Mouse (Mus musculus) testis, adult 2 months (tissue): ENCODE data around the gene Dusp2. TPM values are rescaled to one million over a fixed set of nuclear protein-coding genes. Genes with fewer than 3 reads are reported as not detected.

ENCODE experiments used
- H3K27ac ChIP-seq: fragments of 200-500 bp; 2 replicates; pipeline ENCODE4 v1.5.1; 2012; ENCODE audit warnings: low read depth, low read length; ENCODE audit not compliant: control insufficient read depth, insufficient read depth
- H3K27me3 ChIP-seq: fragments of 200-500 bp; 2 replicates; pipeline ENCODE4 v1.6.1; 2012; ENCODE audit warnings: mild to moderate bottlenecking, low read length, moderate library complexity; ENCODE audit not compliant: control insufficient read depth, insufficient read depth
- H3K36me3 ChIP-seq: fragments of 200-500 bp; 2 replicates; pipeline ENCODE4 v1.6.1; 2012; ENCODE audit warnings: mild to moderate bottlenecking, low read length; ENCODE audit not compliant: control insufficient read depth, insufficient read depth
- H3K4me1 ChIP-seq: fragments of 200-500 bp; 2 replicates; pipeline ENCODE4 v1.6.1; 2012; ENCODE audit warnings: low read length; ENCODE audit not compliant: control insufficient read depth, insufficient read depth
- H3K4me3 ChIP-seq: fragments of 200-500 bp; 2 replicates; pipeline ENCODE4 v1.5.1; 2012; ENCODE audit warnings: low read depth, mild to moderate bottlenecking, low read length, moderate library complexity, mixed read lengths; ENCODE audit not compliant: control insufficient read depth
- CTCF ChIP-seq: fragments of 200-500 bp; IDR thresholded peaks from 2 replicates; pipeline ENCODE4 v1.5.1; 2012; ENCODE audit warnings: low read depth, mild to moderate bottlenecking, inconsistent platforms, low read length, moderate library complexity; ENCODE audit not compliant: control insufficient read depth, insufficient read depth, insufficient replicate concordance
- POLR2A ChIP-seq: fragments of 200-500 bp; IDR thresholded peaks from 2 replicates; pipeline ENCODE4 v1.6.1; 2012; ENCODE audit warnings: low read depth, mild to moderate bottlenecking, inconsistent platforms, low read length, moderate library complexity; ENCODE audit not compliant: control insufficient read depth
- polyA plus RNA-seq: library from polyadenylated mRNA; depleted of rRNA; stranded (reverse); fragments of >200 nt; gene quantifications from 2 replicates; pipeline ENCODE4 v1.2.3, GENCODE M21; 2012

Gene Dusp2
- polyA plus RNA-seq, 1 experiment: 6.7 TPM

DNA sequence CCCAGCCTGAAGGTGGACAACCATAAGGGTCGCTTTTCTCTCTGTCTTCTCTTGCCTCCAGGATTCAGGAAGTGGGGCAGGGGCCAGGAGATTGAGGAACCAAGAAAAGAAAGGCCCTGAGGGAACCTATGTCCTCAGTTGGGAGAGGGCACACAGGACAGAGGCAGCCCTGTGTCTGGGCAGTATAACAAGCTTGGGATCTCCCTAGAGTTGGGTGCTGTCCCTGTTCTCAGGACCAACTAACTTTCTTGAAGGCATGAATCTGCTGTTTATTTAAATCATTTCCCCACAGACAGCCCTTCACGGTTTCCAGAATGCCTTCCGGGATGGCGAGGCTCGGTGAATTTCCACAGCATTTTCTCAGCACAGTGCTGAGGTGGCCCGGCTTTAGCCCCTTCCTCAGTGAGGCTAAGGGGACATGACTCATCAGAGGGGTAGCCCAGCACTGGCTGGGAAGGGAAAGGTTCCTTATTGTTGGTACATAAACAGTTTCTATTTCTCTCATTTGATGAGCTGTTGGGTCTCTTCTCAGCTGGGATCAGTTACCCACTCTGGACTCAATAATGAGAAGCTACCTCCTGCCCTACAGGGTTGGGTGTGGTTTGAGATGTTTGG is 13.2 kb upstream of the Dusp2 start:
- Histone ChIP-seq H3K4me3 (no peak overlapping the region), H3K27me3 (no peaks in the 10 kb centered on the region), H3K27ac (no peak overlapping the region), H3K4me1 (no peaks in the 10 kb centered on the region; the same call in 1 of the 2 replicates), H3K36me3 (no peaks in the 10 kb centered on the region)
- TF ChIP-seq CTCF (no peak), POLR2A (no peak)

DNA sequence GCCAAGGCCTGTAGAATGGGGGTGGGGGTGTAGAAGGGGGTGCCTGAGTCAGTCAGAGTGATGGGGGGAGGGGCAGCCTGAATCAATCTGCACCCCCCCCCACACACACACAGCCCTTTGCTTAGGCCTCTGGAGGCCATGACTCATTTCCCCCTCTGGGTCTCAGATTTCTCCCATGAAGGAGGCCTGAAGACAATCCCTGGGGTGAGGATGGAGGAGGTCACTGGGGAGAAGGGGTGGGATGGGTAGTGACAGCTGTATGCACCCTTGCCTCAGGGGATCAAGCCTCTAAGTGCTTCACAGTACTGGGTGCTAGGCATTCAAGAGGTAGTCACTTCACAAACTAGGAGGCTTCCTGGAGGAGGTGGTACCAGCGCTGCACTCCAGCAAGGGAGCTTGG is 12.3 kb upstream of the Dusp2 start:
- no peaks in the 10 kb centered on the region for H3K36me3 ChIP-seq
- no peaks in the 10 kb centered on the region; the same call in 1 of the 2 replicates for H3K4me1 ChIP-seq
- no peak overlapping the region for H3K4me3 ChIP-seq
- TF ChIP-seq CTCF (no peak), POLR2A (no peak)
- H3K27ac ChIP-seq: no peak overlapping the region
- no peaks in the 10 kb centered on the region for H3K27me3 ChIP-seq

DNA sequence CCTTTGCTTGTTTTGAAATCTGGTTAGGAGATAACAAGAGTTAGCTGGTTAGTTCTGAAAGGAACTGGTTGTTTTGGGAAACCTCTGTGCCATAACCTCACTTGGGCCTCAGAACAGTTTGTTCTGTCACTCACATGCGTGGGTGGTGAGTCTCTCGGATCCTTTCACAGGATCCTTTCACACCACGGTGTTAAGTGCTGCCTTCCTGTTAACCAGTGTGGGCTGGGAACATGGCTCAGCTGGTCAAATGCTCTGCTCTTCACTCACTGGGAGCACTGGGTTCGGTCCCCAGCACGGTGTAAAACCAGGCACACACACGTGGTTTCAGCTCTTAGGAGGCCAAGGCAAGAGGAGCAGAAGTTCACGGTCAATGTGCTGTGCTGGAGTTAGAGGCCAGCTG is 11.5 kb upstream of the Dusp2 start:
- Histone ChIP-seq H3K36me3 (no peaks in the 10 kb centered on the region), H3K27ac (no peak overlapping the region), H3K4me1 (no peaks in the 10 kb centered on the region; the same call in 1 of the 2 replicates), H3K4me3 (no peak overlapping the region; the same call in 1 of the 2 replicates), H3K27me3 (no peaks in the 10 kb centered on the region)
- TF ChIP-seq CTCF (no peak), POLR2A (no peak)

DNA sequence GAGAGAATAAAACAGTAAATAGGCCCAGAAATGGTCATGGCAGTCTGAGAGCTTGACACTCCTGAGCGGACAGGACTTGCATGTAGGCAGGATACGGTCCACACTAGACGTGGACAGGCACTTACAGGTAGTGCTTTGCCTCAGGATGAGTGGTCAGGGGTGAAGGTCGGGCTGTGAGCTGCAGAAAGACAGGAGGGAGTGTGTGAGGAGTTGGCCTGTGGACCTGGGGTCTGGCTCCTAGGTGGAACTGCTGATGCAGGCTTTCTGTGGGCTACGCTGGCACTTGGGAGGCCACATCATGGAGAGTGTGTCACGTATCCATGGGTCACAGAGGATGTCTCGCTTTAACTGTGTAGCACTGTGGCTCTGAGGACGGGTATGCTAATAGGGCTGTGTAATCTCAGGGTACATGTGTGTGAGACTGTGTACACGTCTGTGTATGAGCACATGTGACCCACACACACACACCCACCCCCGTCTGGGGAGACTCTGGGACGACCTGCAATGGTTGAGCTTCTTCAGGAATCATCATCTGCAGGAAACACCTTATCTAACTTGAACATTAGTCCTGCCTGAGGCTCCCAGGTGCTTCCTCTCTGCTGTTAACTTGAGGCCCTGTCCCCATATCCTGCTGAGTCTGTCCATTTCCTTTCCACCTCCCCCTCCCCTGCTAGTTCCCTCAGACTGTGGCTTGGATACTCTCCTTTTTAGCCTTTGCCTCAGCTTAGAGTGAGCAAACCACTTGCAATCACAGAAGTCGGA is 7.7 kb upstream of the Dusp2 start:
- no peaks in the 10 kb centered on the region for H3K36me3 ChIP-seq
- H3K4me1 ChIP-seq: no peaks in the 10 kb centered on the region; the same call in 1 of the 2 replicates
- TF ChIP-seq POLR2A (no peak), CTCF (no peak)
- H3K27me3 ChIP-seq: no peaks in the 10 kb centered on the region
- H3K27ac ChIP-seq: no peak overlapping the region
- H3K4me3 ChIP-seq: no peak overlapping the region

DNA sequence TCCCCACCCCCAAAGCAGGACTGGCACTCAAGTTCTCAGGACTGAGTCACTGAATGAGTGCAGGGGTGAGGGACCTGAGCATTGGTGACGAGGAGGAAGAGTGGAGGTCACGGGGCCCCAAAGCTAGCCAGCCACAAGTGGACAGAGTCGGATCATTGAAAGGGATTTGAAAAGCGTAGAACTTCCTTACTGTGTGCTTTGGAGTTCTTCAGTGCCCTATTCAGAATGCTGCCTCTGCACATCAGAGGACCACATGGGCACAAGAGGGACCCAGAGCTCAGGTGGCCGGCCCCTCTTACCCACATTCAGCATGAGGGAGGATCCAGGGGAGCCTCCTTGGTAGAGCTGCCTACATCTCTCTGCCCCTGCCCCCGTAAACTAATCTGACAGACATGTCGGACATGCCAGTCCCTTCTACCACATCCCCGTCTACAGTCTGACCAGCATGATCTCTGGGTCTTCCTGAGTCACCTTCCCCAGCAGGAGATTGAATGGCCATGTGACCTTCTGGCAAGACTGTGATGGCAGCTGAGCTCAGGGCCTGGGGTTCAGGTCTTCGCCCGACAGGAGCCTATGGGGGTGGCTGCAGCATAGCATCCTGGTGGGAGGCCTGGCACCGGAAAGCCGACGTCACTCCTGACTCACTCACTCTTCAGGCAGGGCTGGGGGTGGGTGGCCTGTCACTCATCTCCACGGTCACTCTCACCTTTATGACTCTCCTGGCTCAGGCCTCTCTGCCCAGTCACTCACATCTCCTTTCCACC is 3.0 kb upstream of the Dusp2 start:
- Histone ChIP-seq H3K4me3 (peak overlapping the region; percentile 36), H3K27me3 (no peaks in the 10 kb centered on the region), H3K4me1 (peaks cover 12% of the 10 kb centered on the region), H3K36me3 (no peaks in the 10 kb centered on the region), H3K27ac (no peak overlapping the region)
- TF ChIP-seq POLR2A: no peak
- no peak for TF ChIP-seq CTCF

DNA sequence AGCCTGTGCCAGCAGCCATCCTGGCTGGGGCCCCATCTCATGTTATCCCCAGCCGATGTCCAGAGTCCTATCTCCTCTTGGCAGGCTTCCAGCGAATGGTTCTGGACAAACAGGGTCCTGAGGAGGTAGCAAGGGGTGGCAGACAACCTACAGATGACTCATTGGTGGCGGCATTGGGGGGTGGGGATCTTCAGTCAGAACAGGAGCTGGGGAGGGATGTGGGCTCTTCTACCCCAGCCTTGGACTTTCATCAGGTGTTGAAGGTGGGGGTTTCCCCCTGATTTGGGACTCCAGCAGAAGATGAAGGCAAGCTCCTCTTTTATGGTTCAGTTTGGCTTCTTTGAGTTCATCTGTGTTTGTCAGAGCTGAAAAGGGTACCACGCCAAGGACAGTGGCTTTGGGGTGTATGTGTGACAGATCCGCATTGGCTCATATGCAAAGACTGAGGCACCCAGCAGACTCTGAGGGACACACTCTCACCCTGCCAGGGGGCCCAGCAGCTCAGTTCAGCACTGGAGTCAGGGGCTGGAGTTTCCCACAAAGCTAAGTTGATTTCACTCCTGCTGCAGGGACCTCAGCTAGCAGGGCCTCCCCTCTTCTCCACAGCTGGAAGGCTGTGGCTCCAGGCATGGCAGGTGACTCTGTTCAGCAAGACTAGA is 1.9 kb upstream of the Dusp2 start:
- H3K4me1 ChIP-seq: peaks cover 12% of the 10 kb centered on the region
- TF ChIP-seq POLR2A (no peak), CTCF (no peak)
- H3K4me3 ChIP-seq: peak overlapping the region; percentile 40
- H3K27ac ChIP-seq: no peak overlapping the region
- H3K27me3 ChIP-seq: no peaks in the 10 kb centered on the region
- H3K36me3 ChIP-seq: no peaks in the 10 kb centered on the region

DNA sequence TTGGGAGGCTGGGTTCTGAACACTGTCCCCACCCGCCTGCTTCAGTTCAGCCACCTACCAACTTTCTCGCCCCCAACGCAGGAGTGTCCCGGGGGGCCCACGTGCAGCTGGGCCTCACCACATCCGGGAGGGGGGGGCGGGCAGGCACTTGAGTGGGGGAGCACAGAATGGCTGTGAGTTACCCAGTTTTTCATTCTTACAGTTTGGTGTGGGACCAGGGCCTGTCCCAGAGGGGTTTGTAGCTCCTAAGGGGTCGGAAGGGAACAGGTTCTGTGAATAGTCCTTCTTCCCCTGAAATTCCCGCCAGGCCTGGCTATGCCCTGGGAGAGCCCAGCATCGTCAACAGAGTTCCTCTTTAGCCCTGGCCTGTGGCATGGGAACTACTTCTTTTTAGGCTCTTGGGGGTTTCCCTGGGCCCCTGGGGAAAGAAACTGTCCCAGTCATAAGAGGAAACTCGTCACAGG is 849 bp upstream of the Dusp2 start:
- no peak for TF ChIP-seq CTCF
- no peak for TF ChIP-seq POLR2A
- Histone ChIP-seq H3K36me3 (no peaks in the 10 kb centered on the region), H3K4me3 (peak overlapping the region; percentile 55), H3K4me1 (peaks cover 12% of the 10 kb centered on the region), H3K27me3 (no peaks in the 10 kb centered on the region), H3K27ac (no peak overlapping the region)
